Mouse (Mus musculus): ENCODE measurements around the gene Ccdc65. TPM values are rescaled to one million over a fixed set of nuclear protein-coding genes. Genes with fewer than 3 reads are reported as not detected.

Gene Ccdc65
- polyA plus RNA-seq, 1 experiment from 2014 or later = 0.06 TPM

GRCm38 (mm10) chr15:98676940-98677728, 30.9 kb upstream of the Ccdc65 start, which contains the start of gene Rnd1:
TSS of gene Rnd1 (minus strand) at chr15:98677461.
- H3K27me3 ChIP-seq (replicated peaks) = peaks cover 90% of the 10 kb centered on the region

GRCm38 (mm10) chr15:98677977-98678376, 30.0 kb upstream of the Ccdc65 start:
- H3K4me3 ChIP-seq = no peak overlapping the region
- peaks cover 82% of the 10 kb centered on the region for H3K27me3 ChIP-seq (replicated peaks)
- peaks cover 28% of the 10 kb centered on the region for H3K4me1 ChIP-seq
- ATAC-seq = no peak
- no peaks in the 10 kb centered on the region for H3K36me3 ChIP-seq
- H3K9me3 ChIP-seq (replicated peaks) = no peaks in the 10 kb centered on the region
- H3K9ac ChIP-seq = no peak overlapping the region
- H3K27ac ChIP-seq = no peak overlapping the region
- no peak overlapping the region for H3K4me2 ChIP-seq
- 58% methylated on average over 7 of the region's 7 CpGs for WGBS (ENCODE audit: insufficient replicate concordance)

More at GRCm38 (mm10) chr15:98676940-98677728, 30.9 kb upstream of the Ccdc65 start, which contains the start of gene Rnd1:
- ATAC-seq = peak; percentile 91
- H3K9me3 ChIP-seq (replicated peaks) = no peaks in the 10 kb centered on the region
- peak within 1 kb of the TSS; percentile 46 for H3K4me3 ChIP-seq
- H3K4me2 ChIP-seq = peak within 1 kb of the TSS; percentile 75
- H3K4me1 ChIP-seq = peaks cover 26% of the 10 kb centered on the region
- H3K9ac ChIP-seq = peak within 1 kb of the TSS; percentile 12; the same call in 1 of the 2 replicates
- no peaks in the 10 kb centered on the region for H3K36me3 ChIP-seq
- no peak within 1 kb of the TSS for H3K27ac ChIP-seq
- 2% methylated on average over 37 of the region's 37 CpGs for WGBS (ENCODE audit: insufficient replicate concordance)

GRCm38 (mm10) chr15:98680660-98681059, 27.3 kb upstream of the Ccdc65 start:
- no peak overlapping the region for H3K9ac ChIP-seq
- no peak overlapping the region for H3K4me2 ChIP-seq
- H3K27me3 ChIP-seq (replicated peaks) = peaks cover 67% of the 10 kb centered on the region
- no peaks in the 10 kb centered on the region for H3K36me3 ChIP-seq
- H3K4me1 ChIP-seq = peaks cover 29% of the 10 kb centered on the region
- 73% methylated on average over 8 of the region's 8 CpGs for WGBS (ENCODE audit: insufficient replicate concordance)
- H3K27ac ChIP-seq = no peak overlapping the region
- no peak for ATAC-seq
- H3K9me3 ChIP-seq (replicated peaks) = no peaks in the 10 kb centered on the region
- no peak overlapping the region for H3K4me3 ChIP-seq

GRCm38 (mm10) chr15:98681633-98682032, 26.4 kb upstream of the Ccdc65 start:
- Histone ChIP-seq H3K9ac (no peak overlapping the region), H3K36me3 (no peaks in the 10 kb centered on the region), H3K9me3 (replicated peaks) (no peaks in the 10 kb centered on the region; the same call in 1 of the 2 replicates), H3K27me3 (replicated peaks) (peaks cover 58% of the 10 kb centered on the region), H3K4me2 (no peak overlapping the region), H3K4me3 (no peak overlapping the region), H3K4me1 (peaks cover 23% of the 10 kb centered on the region), H3K27ac (no peak overlapping the region)
- 52% methylated on average over 7 of the region's 7 CpGs for WGBS (ENCODE audit: insufficient replicate concordance)
- ATAC-seq = no peak

- H3K27me3 ChIP-seq (replicated peaks) = peaks cover 48% of the 10 kb centered on the region
- H3K4me2 ChIP-seq = no peak overlapping the region
- H3K9ac ChIP-seq = no peak overlapping the region
- H3K9me3 ChIP-seq (replicated peaks) = no peaks in the 10 kb centered on the region; the same call in 1 of the 2 replicates
- no peaks in the 10 kb centered on the region for H3K36me3 ChIP-seq
- WGBS (ENCODE audit: insufficient replicate concordance) = 41% methylated on average over 10 of the region's 10 CpGs
- H3K27ac ChIP-seq = no peak overlapping the region
- H3K4me3 ChIP-seq = no peak overlapping the region
- ATAC-seq = no peak
- peaks cover 12% of the 10 kb centered on the region; the same call in 1 of the 2 replicates for H3K4me1 ChIP-seq
Observed at GRCm38 (mm10) chr15:98683177-98683576, 24.8 kb upstream of the Ccdc65 start.

- Histone ChIP-seq H3K27me3 (replicated peaks) (peaks cover 48% of the 10 kb centered on the region), H3K27ac (no peak overlapping the region), H3K4me3 (no peak overlapping the region), H3K36me3 (no peaks in the 10 kb centered on the region), H3K9me3 (replicated peaks) (no peaks in the 10 kb centered on the region; the same call in 1 of the 2 replicates), H3K4me2 (no peak overlapping the region), H3K4me1 (peaks cover 12% of the 10 kb centered on the region; the same call in 1 of the 2 replicates), H3K9ac (no peak overlapping the region)
- no peak for ATAC-seq
- WGBS (ENCODE audit: insufficient replicate concordance) = 39% methylated on average over 1 of the region's 1 CpGs
Observed at GRCm38 (mm10) chr15:98683746-98684145, 24.3 kb upstream of the Ccdc65 start.

- H3K4me1 ChIP-seq = peaks cover 12% of the 10 kb centered on the region; the same call in 1 of the 2 replicates
Observed at GRCm38 (mm10) chr15:98685926-98686325, 22.1 kb upstream of the Ccdc65 start.

GRCm38 (mm10) chr15:98689682-98690081, 18.3 kb upstream of the Ccdc65 start:
- Histone ChIP-seq H3K9me3 (replicated peaks) (no peaks in the 10 kb centered on the region; the same call in 1 of the 2 replicates), H3K4me3 (no peak overlapping the region), H3K4me2 (no peak overlapping the region), H3K4me1 (no peaks in the 10 kb centered on the region), H3K27me3 (replicated peaks) (peaks cover 53% of the 10 kb centered on the region), H3K36me3 (no peaks in the 10 kb centered on the region), H3K9ac (no peak overlapping the region), H3K27ac (no peak overlapping the region)
- ATAC-seq = no peak
- 61% methylated on average over 2 of the region's 2 CpGs for WGBS (ENCODE audit: insufficient replicate concordance)

More at GRCm38 (mm10) chr15:98685926-98686325, 22.1 kb upstream of the Ccdc65 start:
- H3K27ac ChIP-seq = no peak overlapping the region
- WGBS (ENCODE audit: insufficient replicate concordance) = 56% methylated on average over 3 of the region's 3 CpGs
- H3K4me3 ChIP-seq = no peak overlapping the region
- no peaks in the 10 kb centered on the region for H3K36me3 ChIP-seq
- no peak overlapping the region for H3K4me2 ChIP-seq
- no peak for ATAC-seq
- peaks cover 54% of the 10 kb centered on the region for H3K27me3 ChIP-seq (replicated peaks)
- H3K9me3 ChIP-seq (replicated peaks) = no peaks in the 10 kb centered on the region; the same call in 1 of the 2 replicates
- H3K9ac ChIP-seq = no peak overlapping the region

- ATAC-seq = no peak
- WGBS (ENCODE audit: insufficient replicate concordance) = 73% methylated on average over 7 of the region's 7 CpGs
- Histone ChIP-seq H3K9me3 (replicated peaks) (no peaks in the 10 kb centered on the region), H3K4me2 (no peak overlapping the region), H3K27me3 (replicated peaks) (peaks cover 72% of the 10 kb centered on the region), H3K36me3 (no peaks in the 10 kb centered on the region), H3K4me3 (no peak overlapping the region), H3K4me1 (0 out of 2 replicates have a peak, but pooled peaks cover 7% of the 10 kb centered on the region), H3K9ac (no peak overlapping the region), H3K27ac (no peak overlapping the region)
Observed at GRCm38 (mm10) chr15:98691486-98692147, 16.4 kb upstream of the Ccdc65 start.

- no peak for ATAC-seq
- Histone ChIP-seq H3K4me3 (no peak overlapping the region), H3K36me3 (no peaks in the 10 kb centered on the region), H3K27ac (no peak overlapping the region), H3K4me1 (0 out of 2 replicates have a peak, but pooled peaks cover 7% of the 10 kb centered on the region), H3K9ac (no peak overlapping the region), H3K9me3 (replicated peaks) (no peaks in the 10 kb centered on the region), H3K27me3 (replicated peaks) (peaks cover 72% of the 10 kb centered on the region), H3K4me2 (no peak overlapping the region)
- 33% methylated on average over 11 of the region's 11 CpGs for WGBS (ENCODE audit: insufficient replicate concordance)
Observed at GRCm38 (mm10) chr15:98692171-98692715, 15.8 kb upstream of the Ccdc65 start.

GRCm38 (mm10) chr15:98695726-98696125, 12.3 kb upstream of the Ccdc65 start:
- 39% methylated on average over 9 of the region's 9 CpGs for WGBS (ENCODE audit: insufficient replicate concordance)
- no peak for ATAC-seq
- no peak overlapping the region for H3K4me2 ChIP-seq

More at GRCm38 (mm10) chr15:98695726-98696125, 12.3 kb upstream of the Ccdc65 start:
- Histone ChIP-seq H3K4me1 (peaks cover 12% of the 10 kb centered on the region; the same call in 1 of the 2 replicates), H3K9ac (no peak overlapping the region), H3K4me3 (no peak overlapping the region), H3K9me3 (replicated peaks) (no peaks in the 10 kb centered on the region), H3K27ac (no peak overlapping the region), H3K36me3 (no peaks in the 10 kb centered on the region), H3K27me3 (replicated peaks) (peaks cover 66% of the 10 kb centered on the region)
